Mouse (Mus musculus): ENCODE measurements around the gene Syne1.

GRCm38 (mm10) chr10:4993802-4994201 is 557.5 kb downstream of the Syne1 start:
- TF ChIP-seq CTCF (IDR thresholded peaks at IDR 0.05; ENCODE audit: low read depth, low read length) (no peak), GATA2 (IDR thresholded peaks at IDR 0.05; ENCODE audit: borderline replicate concordance, low read depth, low read length) (no peak), TAL1 (conservative IDR thresholded peaks at IDR 0.05; ENCODE audit: low read depth, low read length) (no peak), GATA1 (IDR thresholded peaks at IDR 0.05; ENCODE audit: borderline replicate concordance, low read length) (no peak)

All from G1E (cell line).